Mouse (Mus musculus) liver, postnatal 0 days (tissue): ENCODE measurements around the gene Gm20905.
"Not testable (repeated sequence)": the region's sequence is repeated elsewhere in the genome, so short reads cannot be mapped to it uniquely, and the experiment has no call there.

Experiments
- CTCF ChIP-seq: sonication (generic); IDR thresholded peaks from 2 replicates; pipeline ENCODE4 v1.5.1; 2016; ENCODE audit warnings: antibody characterized with exemption, low read depth
- EP300 ChIP-seq: IDR thresholded peaks from 2 replicates; pipeline ENCODE4 v1.6.1; 2016; ENCODE audit warnings: antibody characterized with exemption, low read depth, mild to moderate bottlenecking

- TF ChIP-seq EP300, CTCF: not testable (repeated sequence)
Observed at GRCm38 (mm10) chrY:37259503-37259902, at the start of gene Gm20905.
